Mouse (Mus musculus) brain, embryonic 14.5 days (tissue): ENCODE data around the gene Pde4d.

Source experiments
- CTCF ChIP-seq: fragments of 200-500 bp; IDR thresholded peaks from 2 replicates; pipeline ENCODE4 v1.5.1; 2012; ENCODE audit warnings: inconsistent platforms, mild to moderate bottlenecking, moderate library complexity, borderline replicate concordance; ENCODE audit not compliant: insufficient read depth, insufficient read length; ENCODE audit errors: extremely low read depth
- POLR2A ChIP-seq: fragments of 200-500 bp; IDR thresholded peaks from 2 replicates; pipeline ENCODE4 v1.6.1; 2012; ENCODE audit warnings: mild to moderate bottlenecking, inconsistent platforms, borderline replicate concordance; ENCODE audit not compliant: poor library complexity, insufficient read depth, insufficient read length, severe bottlenecking; ENCODE audit errors: extremely low read depth

DNA sequence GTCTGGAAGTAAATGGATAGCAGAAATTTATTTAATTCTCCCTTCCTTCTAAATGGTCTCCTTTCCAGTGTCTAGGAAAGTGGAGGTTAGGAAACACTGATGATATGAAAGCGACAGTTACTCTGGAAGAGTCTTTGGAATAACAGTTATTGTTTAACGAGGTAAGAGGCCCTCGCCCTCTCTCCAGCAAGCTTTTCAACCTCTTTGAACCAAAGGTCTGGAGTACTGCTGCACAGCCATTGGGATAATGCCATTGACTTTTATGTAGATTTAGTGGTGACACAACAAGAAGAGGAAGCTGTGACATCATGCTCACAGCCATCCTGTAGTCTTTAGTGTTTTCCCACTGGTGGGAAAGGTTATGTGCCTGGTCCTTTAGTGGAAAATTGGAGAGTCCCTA lies 409.6 kb downstream of the Pde4d start:
- TF ChIP-seq CTCF (no peak), POLR2A (no peak)
